Mouse (Mus musculus): Measurements from ENCODE around the gene Rps26.

GRCm38 (mm10) chr10:128657844-128658243, 31.3 kb upstream of the Rps26 start:
- TF ChIP-seq CTCF (IDR thresholded peaks at IDR 0.05; ENCODE audit: control insufficient read depth, insufficient read depth, low read length) (no peak), POLR2A (IDR thresholded peaks at IDR 0.05; ENCODE audit: borderline replicate concordance, control insufficient read depth, low read depth, low read length) (no peak)
